Mouse (Mus musculus) c-Kit-positive CD71-positive TER-119-positive erythroid progenitor cells, embryonic 14.5 days (primary cell): Measurements from ENCODE around the gene Cfap74.

Experiments
- DNase-seq: peaks from one replicate; pipeline ENCODE4 v3.0.0-alpha.2; 2013; ENCODE audit warnings: low spot score

Gene Cfap74

GRCm38 (mm10) chr4:155497963-155498362 lies 89.0 kb downstream of the Cfap74 start:
- no peak for DNase-seq

- no peak for DNase-seq
Measured at GRCm38 (mm10) chr4:155501126-155501525, 92.1 kb downstream of the Cfap74 start.

- DNase-seq: no peak
Measured at GRCm38 (mm10) chr4:155505067-155505466, 96.1 kb downstream of the Cfap74 start.

GRCm38 (mm10) chr4:155505671-155506295 lies 96.8 kb downstream of the Cfap74 start:
- no peak for DNase-seq

GRCm38 (mm10) chr4:155508614-155509013 lies 99.6 kb downstream of the Cfap74 start:
- DNase-seq: no peak

- DNase-seq: no peak
Measured at GRCm38 (mm10) chr4:155510981-155511380, 102.0 kb downstream of the Cfap74 start.

- no peak for DNase-seq
Measured at GRCm38 (mm10) chr4:155514810-155515209, 105.8 kb downstream of the Cfap74 start.
